Comparison of ENCODE assay signal across 26 mouse cellular contexts in the genomic region with DNA sequence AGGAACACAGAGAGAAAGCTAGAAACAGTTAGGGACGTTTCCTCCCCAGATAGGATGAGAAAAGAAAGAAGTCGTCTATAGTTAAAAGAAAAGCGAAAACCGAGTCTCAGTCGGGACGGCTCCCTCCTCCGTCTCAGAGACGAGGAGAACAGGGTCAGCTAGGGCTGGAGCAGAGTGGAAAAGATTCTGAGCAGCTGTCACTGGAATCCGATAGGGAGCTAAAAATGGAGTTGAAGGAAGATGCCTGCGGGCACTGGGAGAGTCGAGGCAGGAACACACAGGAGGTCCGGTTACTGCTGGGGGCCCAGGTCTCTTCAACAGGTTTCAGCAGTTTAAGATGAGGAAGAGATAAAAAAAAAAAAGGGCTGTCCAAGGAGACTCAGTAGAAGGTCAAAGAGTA.
DNase-seq lines count a peak whose midpoint lies in the region; ATAC-seq and TF ChIP-seq lines count a peak whose summit lies in the region.
"Had no signal": no experiment of that assay in that cellular context is flagged by ENCODE, and none has a peak within 500 bp of the region (broad histone marks: within the 10 kb centered on the region; RNA-seq: fewer than 3 reads in every experiment).

No protein-coding gene starts in this region.

- no peak for TF ChIP-seq EP300 in heart, adult 2 months (IDR thresholded peaks at IDR 0.05; ENCODE audit: insufficient read depth, low read depth, low read length)

- peak overlapping the region; percentile 36 for H3K4me2 ChIP-seq in heart, embryonic 16.5 days (ENCODE audit: low read depth, low read length)
- no peak overlapping the region for H3K4me2 ChIP-seq in midbrain, postnatal 0 days (ENCODE audit: low read depth, low read length, poor library complexity, severe bottlenecking)
- H3K4me2 ChIP-seq: embryonic facial prominence, embryonic 15.5 days; liver, embryonic 11.5 days; neural tube, embryonic 15.5 days had no signal

- H3K79me2 ChIP-seq in heart, adult 2 months (replicated peaks; ENCODE audit: control insufficient read depth, insufficient read depth, low read length) = no peaks in the 10 kb centered on the region

- no peaks in the 10 kb centered on the region for H3K9me3 ChIP-seq in heart, embryonic 10.5 days
- H3K9me3 ChIP-seq in heart, embryonic 16.5 days (replicated peaks; ENCODE audit: control insufficient read depth, low read length) = no peaks in the 10 kb centered on the region
- no peaks in the 10 kb centered on the region for H3K9me3 ChIP-seq in midbrain, postnatal 0 days (ENCODE audit: low read length)
- H3K9me3 ChIP-seq: embryonic facial prominence, embryonic 15.5 days; G1E; midbrain, embryonic 10.5 days; neural tube, embryonic 15.5 days had no signal

- H3K4me1 ChIP-seq in heart, embryonic 10.5 days = peaks cover 55% of the 10 kb centered on the region
- H3K4me1 ChIP-seq in heart, adult 2 months (ENCODE audit: control insufficient read depth, insufficient read depth, low read length) = no peaks in the 10 kb centered on the region; the same call in 1 of the 2 replicates
- peaks cover 15% of the 10 kb centered on the region for H3K4me1 ChIP-seq in heart, embryonic 16.5 days (ENCODE audit: control insufficient read depth, insufficient read depth, low read length)
- H3K4me1 ChIP-seq in bone marrow macrophage, adult 2 months (ENCODE audit: control insufficient read depth, insufficient read depth, low read length) = peaks cover 29% of the 10 kb centered on the region
- H3K4me1 ChIP-seq in midbrain, postnatal 0 days (ENCODE audit: insufficient read depth, low read length) = no peaks in the 10 kb centered on the region
- H3K4me1 ChIP-seq: embryonic facial prominence, embryonic 15.5 days had no signal

- H3K4me3 ChIP-seq in heart, embryonic 10.5 days = peak overlapping the region; percentile 5; the same call in 1 of the 2 replicates
- no peak overlapping the region for H3K4me3 ChIP-seq in heart, adult 2 months
- no peak overlapping the region for H3K4me3 ChIP-seq in heart, embryonic 16.5 days (ENCODE audit: low read length)
- no peak overlapping the region for H3K4me3 ChIP-seq in bone marrow macrophage, adult 2 months (ENCODE audit: insufficient read depth, low read length)
- H3K4me3 ChIP-seq in midbrain, postnatal 0 days (ENCODE audit: low read depth, low read length) = no peak overlapping the region
- H3K4me3 ChIP-seq: embryonic facial prominence, embryonic 15.5 days; midbrain, embryonic 10.5 days; neural tube, embryonic 15.5 days had no signal

- no peak for TF ChIP-seq POLR2A in heart, adult 2 months (IDR thresholded peaks at IDR 0.05; ENCODE audit: insufficient read depth, low read depth, low read length)
- no peak for TF ChIP-seq POLR2A in bone marrow macrophage, adult 2 months (IDR thresholded peaks at IDR 0.05; ENCODE audit: borderline replicate concordance, low read depth, low read length)

- 34% methylated on average over 12 of the region's 12 CpGs for WGBS in heart, embryonic 10.5 days
- 27% methylated on average over 12 of the region's 12 CpGs for WGBS in heart, adult 2 months
- 21% methylated on average over 12 of the region's 12 CpGs for WGBS in heart, embryonic 16.5 days
- WGBS in midbrain, postnatal 0 days = 84% methylated on average over 12 of the region's 12 CpGs

- H3K9ac ChIP-seq in heart, adult 2 months (ENCODE audit: low read depth, low read length) = no peak overlapping the region
- H3K9ac ChIP-seq in heart, embryonic 16.5 days (ENCODE audit: low read length) = no peak overlapping the region
- H3K9ac ChIP-seq in midbrain, postnatal 0 days (replicated peaks; ENCODE audit: low read length, poor library complexity, severe bottlenecking) = no peak overlapping the region
- H3K9ac ChIP-seq: embryonic facial prominence, embryonic 15.5 days; liver, postnatal 0 days; neural tube, embryonic 15.5 days had no signal

- no peak for TF ChIP-seq CTCF in heart, adult 2 months (IDR thresholded peaks at IDR 0.05)
- TF ChIP-seq CTCF in bone marrow macrophage, adult 2 months (IDR thresholded peaks at IDR 0.05; ENCODE audit: low read depth, low read length) = no peak
- no peak for TF ChIP-seq CTCF in midbrain, postnatal 0 days (IDR thresholded peaks at IDR 0.05)

- H3K27ac ChIP-seq in heart, embryonic 10.5 days = peak overlapping the region; percentile 66
- H3K27ac ChIP-seq in heart, adult 2 months = no peak overlapping the region
- no peak overlapping the region for H3K27ac ChIP-seq in heart, embryonic 16.5 days (ENCODE audit: low read length)
- H3K27ac ChIP-seq in bone marrow macrophage, adult 2 months (ENCODE audit: insufficient read depth, low read depth, low read length) = peak overlapping the region; percentile 81
- no peak overlapping the region for H3K27ac ChIP-seq in midbrain, postnatal 0 days (ENCODE audit: low read depth, low read length)
- H3K27ac ChIP-seq: embryonic facial prominence, embryonic 15.5 days; midbrain, embryonic 10.5 days; neural tube, embryonic 15.5 days had no signal

- DNase-seq in heart, embryonic 10.5 days (ENCODE audit: low spot score) = no peak
- no peak for DNase-seq in heart, adult 2 months
- no peak for DNase-seq in heart, adult 11 months
- DNase-seq in gastrocnemius, postnatal 25 days = peak; percentile 51
- no peak for DNase-seq in midbrain, postnatal 0 days (ENCODE audit: low spot score)
- DNase-seq in urinary bladder, postnatal 36 days (ENCODE audit: low spot score in 2 of 2) = no peak
- DNase-seq: adrenal gland, postnatal 36 days; cerebellum, adult 18-20 months; cerebellum, postnatal 25 days; kidney, postnatal 36 days; layer of hippocampus, postnatal 36 days; liver, postnatal 0 days; thymus, adult 18-20 months; thymus, postnatal 36 days had no signal

- intact Hi-C loops in heart, adult 2 months (cut with DNase I) = no loop called here

- no peaks in the 10 kb centered on the region for H3K36me3 ChIP-seq in heart, embryonic 10.5 days
- H3K36me3 ChIP-seq in heart, adult 2 months (ENCODE audit: control insufficient read depth, insufficient read depth, low read length) = no peaks in the 10 kb centered on the region
- no peaks in the 10 kb centered on the region for H3K36me3 ChIP-seq in heart, embryonic 16.5 days (ENCODE audit: control insufficient read depth, insufficient read depth)
- no peaks in the 10 kb centered on the region for H3K36me3 ChIP-seq in midbrain, postnatal 0 days (ENCODE audit: insufficient read depth, low read length)
- H3K36me3 ChIP-seq: embryonic facial prominence, embryonic 15.5 days; G1E; midbrain, embryonic 10.5 days; neural tube, embryonic 15.5 days had no signal

- no peak for ATAC-seq in heart, embryonic 16.5 days (replicated peaks; ENCODE audit: extremely low read depth, insufficient read depth, low FRiP score)
- ATAC-seq in midbrain, postnatal 0 days (ENCODE audit: low FRiP score) = no peak
- ATAC-seq: forebrain, embryonic 14.5 days; intestine, postnatal 0 days; liver, postnatal 0 days; midbrain, embryonic 16.5 days; Patski had no signal

- no peaks in the 10 kb centered on the region for H3K27me3 ChIP-seq in heart, embryonic 10.5 days (ENCODE audit: insufficient read depth, poor library complexity, severe bottlenecking)
- no peaks in the 10 kb centered on the region for H3K27me3 ChIP-seq in heart, adult 2 months (ENCODE audit: control insufficient read depth, insufficient read depth, low read length)
- no peaks in the 10 kb centered on the region for H3K27me3 ChIP-seq in heart, embryonic 16.5 days (ENCODE audit: control insufficient read depth, insufficient read depth, low read length)
- no peaks in the 10 kb centered on the region for H3K27me3 ChIP-seq in midbrain, postnatal 0 days (ENCODE audit: insufficient read depth, low read length)
- H3K27me3 ChIP-seq: CH12.LX; embryonic facial prominence, embryonic 15.5 days; neural tube, embryonic 15.5 days; Patski had no signal

Comparison
In these comparisons a context has a peak if more than half of its experiments do, and no peak if none do; other contexts are left out.
1. H3K27ac ChIP-seq: peak in heart, embryonic 10.5 days (single experiment) and bone marrow macrophage, adult 2 months (single experiment); none in heart, adult 2 months (single experiment), heart, embryonic 16.5 days (single experiment) and midbrain, postnatal 0 days (single experiment).